Mouse (Mus musculus): ENCODE data around the gene Ak1. TPM values are rescaled to one million over a fixed set of nuclear protein-coding genes. Genes with fewer than 3 reads are reported as not detected.

Ak1 gene
- polyA plus RNA-seq, 1 experiment from 2014 or later = 22.8 TPM

DNA sequence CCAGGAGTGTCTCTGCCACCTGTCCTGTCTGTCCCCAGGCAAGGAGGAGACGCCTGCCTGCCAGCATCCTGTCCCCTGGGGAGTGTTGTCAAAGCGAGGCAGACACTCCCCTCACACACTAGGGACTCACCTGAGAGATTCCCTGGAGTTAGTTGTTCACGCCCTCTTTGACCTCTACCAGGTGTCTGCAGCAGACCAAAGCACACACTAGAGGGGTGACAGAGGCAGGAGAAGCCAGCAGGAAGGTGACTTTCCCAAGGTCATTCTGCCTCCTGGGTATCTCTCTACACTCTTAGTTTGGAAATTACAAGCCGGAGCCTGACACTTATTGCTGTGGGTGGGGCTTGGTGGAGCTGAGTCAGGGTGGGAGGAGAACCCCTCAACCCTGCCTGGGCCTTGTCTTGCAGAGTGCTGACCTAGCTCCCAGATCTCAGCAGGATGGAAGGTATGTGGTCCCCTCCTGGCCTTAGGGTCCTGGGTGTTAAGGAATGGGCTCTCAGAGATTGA, 6.5 kb downstream of the Ak1 start:
- Histone ChIP-seq H3K4me1 (replicated peaks; ENCODE audit: control insufficient read depth, insufficient read depth, low read length) (peaks cover 37% of the 10 kb centered on the region), H3K4me2 (ENCODE audit: low read length) (no peak overlapping the region), H3K27ac (ENCODE audit: low read depth) (no peak overlapping the region), H3K9ac (ENCODE audit: low read length) (no peak overlapping the region), H3K36me3 (ENCODE audit: control insufficient read depth, insufficient read depth, low read length) (no peaks in the 10 kb centered on the region), H3K27me3 (replicated peaks; ENCODE audit: control insufficient read depth, insufficient read depth, low read length) (no peaks in the 10 kb centered on the region), H3K4me3 (ENCODE audit: low read depth, low read length) (no peak overlapping the region), H3K9me3 (ENCODE audit: control insufficient read depth, low read length) (no peaks in the 10 kb centered on the region)
- 72% methylated on average over 4 of the region's 4 CpGs for WGBS
- DNase-seq (ENCODE audit: low spot score) = no peak
- no peak for ATAC-seq (replicated peaks; ENCODE audit: low FRiP score, low TSS enrichment, low read depth)

- Histone ChIP-seq H3K4me1 (replicated peaks; ENCODE audit: control insufficient read depth, insufficient read depth, low read length) (peaks cover 37% of the 10 kb centered on the region), H3K27ac (ENCODE audit: low read depth) (no peak overlapping the region), H3K36me3 (ENCODE audit: control insufficient read depth, insufficient read depth, low read length) (no peaks in the 10 kb centered on the region), H3K4me2 (ENCODE audit: low read length) (no peak overlapping the region), H3K9ac (ENCODE audit: low read length) (no peak overlapping the region), H3K4me3 (ENCODE audit: low read depth, low read length) (no peak overlapping the region), H3K27me3 (replicated peaks; ENCODE audit: control insufficient read depth, insufficient read depth, low read length) (no peaks in the 10 kb centered on the region), H3K9me3 (ENCODE audit: control insufficient read depth, low read length) (no peaks in the 10 kb centered on the region)
- no peak for DNase-seq (ENCODE audit: low spot score)
- 44% methylated on average over 5 of the region's 5 CpGs for WGBS
- ATAC-seq (replicated peaks; ENCODE audit: low FRiP score, low TSS enrichment, low read depth) = no peak
Measured at GRCm38 (mm10) chr2:32628729-32629128, 7.2 kb downstream of the Ak1 start.

DNA sequence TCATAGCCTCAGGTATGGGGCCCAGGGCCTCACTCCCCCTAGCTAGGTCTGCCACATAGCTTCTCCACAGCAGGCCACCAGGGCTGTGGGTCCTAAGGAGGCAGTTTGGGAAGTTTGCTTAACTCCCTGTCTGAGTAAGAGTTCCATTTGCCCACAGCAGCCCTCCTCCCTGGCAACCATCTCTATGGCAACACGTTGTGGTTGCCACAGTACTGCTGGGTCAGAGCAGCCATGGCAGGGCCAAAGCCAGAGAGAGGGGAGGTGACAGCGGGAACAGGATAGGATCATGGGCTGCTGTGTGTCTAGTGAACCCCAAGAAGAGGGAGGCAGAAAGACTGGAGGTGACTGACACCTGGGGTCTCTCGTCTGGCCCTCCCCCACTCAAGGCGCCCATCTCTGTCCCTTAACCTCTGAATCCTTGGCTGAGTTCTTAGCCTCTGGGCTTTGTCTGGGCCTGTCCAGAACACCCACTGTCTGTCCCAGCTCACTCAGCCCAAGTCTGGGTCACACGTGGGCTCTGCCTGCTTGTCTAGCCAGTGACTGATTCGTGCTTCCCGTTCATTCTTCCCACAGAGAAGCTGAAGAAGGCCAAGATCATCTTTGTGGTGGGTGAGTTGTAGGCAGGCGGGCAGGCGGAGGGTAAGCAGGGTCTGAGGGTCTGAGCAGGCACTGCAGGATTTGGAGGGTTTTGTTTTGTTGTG, 7.9 kb downstream of the Ak1 start:
- DNase-seq (ENCODE audit: low spot score) (no peak), ATAC-seq (replicated peaks; ENCODE audit: low FRiP score, low TSS enrichment, low read depth) (no peak)
- H3K4me2 ChIP-seq (ENCODE audit: low read length) = no peak overlapping the region
- no peak overlapping the region; the same call in 1 of the 2 replicates for H3K27ac ChIP-seq (ENCODE audit: low read depth)
- H3K9me3 ChIP-seq (ENCODE audit: control insufficient read depth, low read length) = no peaks in the 10 kb centered on the region
- H3K36me3 ChIP-seq (ENCODE audit: control insufficient read depth, insufficient read depth, low read length) = no peaks in the 10 kb centered on the region
- WGBS = 38% methylated on average over 9 of the region's 9 CpGs
- H3K4me1 ChIP-seq (replicated peaks; ENCODE audit: control insufficient read depth, insufficient read depth, low read length) = peaks cover 37% of the 10 kb centered on the region
- H3K4me3 ChIP-seq (ENCODE audit: low read depth, low read length) = no peak overlapping the region
- H3K27me3 ChIP-seq (replicated peaks; ENCODE audit: control insufficient read depth, insufficient read depth, low read length) = no peaks in the 10 kb centered on the region
- no peak overlapping the region for H3K9ac ChIP-seq (ENCODE audit: low read length)

- Histone ChIP-seq H3K36me3 (ENCODE audit: control insufficient read depth, insufficient read depth, low read length) (no peaks in the 10 kb centered on the region), H3K27me3 (replicated peaks; ENCODE audit: control insufficient read depth, insufficient read depth, low read length) (no peaks in the 10 kb centered on the region), H3K9ac (ENCODE audit: low read length) (no peak overlapping the region), H3K4me1 (replicated peaks; ENCODE audit: control insufficient read depth, insufficient read depth, low read length) (peaks cover 32% of the 10 kb centered on the region), H3K9me3 (ENCODE audit: control insufficient read depth, low read length) (no peaks in the 10 kb centered on the region), H3K27ac (ENCODE audit: low read depth) (no peak overlapping the region), H3K4me2 (ENCODE audit: low read length) (no peak overlapping the region), H3K4me3 (ENCODE audit: low read depth, low read length) (no peak overlapping the region)
- no peak for DNase-seq (ENCODE audit: low spot score)
- ATAC-seq (replicated peaks; ENCODE audit: low FRiP score, low TSS enrichment, low read depth) = no peak
- 80% methylated on average over 7 of the region's 9 CpGs for WGBS
Measured at GRCm38 (mm10) chr2:32630036-32630435, 8.5 kb downstream of the Ak1 start.

GRCm38 (mm10) chr2:32631046-32631445, 9.5 kb downstream of the Ak1 start:
- ATAC-seq (replicated peaks; ENCODE audit: low FRiP score, low TSS enrichment, low read depth) (no peak), DNase-seq (ENCODE audit: low spot score) (no peak)
- no peaks in the 10 kb centered on the region for H3K27me3 ChIP-seq (replicated peaks; ENCODE audit: control insufficient read depth, insufficient read depth, low read length)
- H3K4me1 ChIP-seq (replicated peaks; ENCODE audit: control insufficient read depth, insufficient read depth, low read length) = peaks cover 22% of the 10 kb centered on the region
- no peak overlapping the region for H3K27ac ChIP-seq (ENCODE audit: low read depth)
- no peak overlapping the region for H3K4me3 ChIP-seq (ENCODE audit: low read depth, low read length)
- no peak overlapping the region for H3K9ac ChIP-seq (ENCODE audit: low read length)
- no peak overlapping the region for H3K4me2 ChIP-seq (ENCODE audit: low read length)
- 85% methylated on average over 10 of the region's 10 CpGs for WGBS
- no peaks in the 10 kb centered on the region for H3K36me3 ChIP-seq (ENCODE audit: control insufficient read depth, insufficient read depth, low read length)
- H3K9me3 ChIP-seq (ENCODE audit: control insufficient read depth, low read length) = no peaks in the 10 kb centered on the region

GRCm38 (mm10) chr2:32631737-32632394, 10.3 kb downstream of the Ak1 start:
- Histone ChIP-seq H3K27me3 (replicated peaks; ENCODE audit: control insufficient read depth, insufficient read depth, low read length) (no peaks in the 10 kb centered on the region), H3K9ac (ENCODE audit: low read length) (no peak overlapping the region), H3K4me1 (replicated peaks; ENCODE audit: control insufficient read depth, insufficient read depth, low read length) (peaks cover 16% of the 10 kb centered on the region), H3K4me3 (ENCODE audit: low read depth, low read length) (no peak overlapping the region), H3K36me3 (ENCODE audit: control insufficient read depth, insufficient read depth, low read length) (no peaks in the 10 kb centered on the region), H3K9me3 (ENCODE audit: control insufficient read depth, low read length) (no peaks in the 10 kb centered on the region), H3K27ac (ENCODE audit: low read depth) (0 out of 2 replicates have a peak overlapping the region, but pooled peaks have one; percentile 2), H3K4me2 (ENCODE audit: low read length) (no peak overlapping the region)
- 48% methylated on average over 7 of the region's 7 CpGs for WGBS
- ATAC-seq (replicated peaks; ENCODE audit: low FRiP score, low TSS enrichment, low read depth) (peak; percentile 49), DNase-seq (ENCODE audit: low spot score) (peak; percentile 90)

- Histone ChIP-seq H3K4me1 (replicated peaks; ENCODE audit: control insufficient read depth, insufficient read depth, low read length) (peaks cover 18% of the 10 kb centered on the region), H3K27ac (ENCODE audit: low read depth) (no peak overlapping the region), H3K9me3 (ENCODE audit: control insufficient read depth, low read length) (no peaks in the 10 kb centered on the region), H3K27me3 (replicated peaks; ENCODE audit: control insufficient read depth, insufficient read depth, low read length) (no peaks in the 10 kb centered on the region), H3K36me3 (ENCODE audit: control insufficient read depth, insufficient read depth, low read length) (no peaks in the 10 kb centered on the region), H3K9ac (ENCODE audit: low read length) (no peak overlapping the region), H3K4me3 (ENCODE audit: low read depth, low read length) (no peak overlapping the region), H3K4me2 (ENCODE audit: low read length) (no peak overlapping the region)
- ATAC-seq (replicated peaks; ENCODE audit: low FRiP score, low TSS enrichment, low read depth) = no peak
- WGBS = 62% methylated on average over 5 of the region's 5 CpGs
- no peak for DNase-seq (ENCODE audit: low spot score)
Measured at GRCm38 (mm10) chr2:32633660-32634059, 12.1 kb downstream of the Ak1 start.

DNA sequence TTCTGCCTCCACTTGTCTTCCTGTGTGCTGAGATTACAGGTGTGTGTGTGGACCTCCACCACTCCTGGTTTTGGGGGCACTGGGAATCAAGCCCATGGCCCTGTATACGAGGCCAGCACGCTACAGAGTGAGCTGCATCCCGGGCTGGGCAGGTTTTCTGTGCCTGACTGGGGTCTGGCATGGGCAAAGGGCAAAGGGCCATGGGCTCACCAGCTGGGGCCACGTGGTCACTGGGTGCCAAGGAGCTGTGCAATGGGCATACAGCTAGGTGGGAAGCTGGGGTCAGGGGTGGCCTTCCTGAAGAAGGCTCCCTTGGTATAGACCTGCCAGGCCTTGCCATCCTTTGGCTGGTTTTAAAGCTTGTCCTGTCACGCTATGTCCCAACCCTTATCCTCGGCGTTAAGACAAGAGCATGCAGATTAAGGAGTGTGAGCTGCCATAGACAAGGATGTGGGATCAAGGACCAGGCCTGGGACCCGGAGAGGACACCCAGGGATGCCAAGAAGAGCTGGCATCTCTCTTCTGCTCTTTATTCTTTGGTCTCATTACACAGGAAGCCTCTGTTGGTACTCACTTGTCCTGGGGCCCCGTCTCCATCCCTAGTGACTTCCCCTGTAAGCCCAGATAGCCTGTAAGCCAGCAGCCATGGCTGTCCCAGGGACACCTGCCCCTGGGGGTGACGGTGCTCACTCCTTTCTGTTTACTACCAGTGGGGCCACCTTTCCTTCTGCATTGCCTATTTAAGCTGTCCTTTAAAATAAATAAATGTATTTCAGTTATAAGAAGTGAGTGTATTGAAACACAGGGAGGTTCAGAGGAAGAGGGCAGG, 12.9 kb downstream of the Ak1 start:
- Histone ChIP-seq H3K4me1 (replicated peaks; ENCODE audit: control insufficient read depth, insufficient read depth, low read length) (peaks cover 9% of the 10 kb centered on the region), H3K27me3 (replicated peaks; ENCODE audit: control insufficient read depth, insufficient read depth, low read length) (no peaks in the 10 kb centered on the region), H3K27ac (ENCODE audit: low read depth) (no peak overlapping the region), H3K4me2 (ENCODE audit: low read length) (no peak overlapping the region), H3K36me3 (ENCODE audit: control insufficient read depth, insufficient read depth, low read length) (no peaks in the 10 kb centered on the region), H3K4me3 (ENCODE audit: low read depth, low read length) (no peak overlapping the region), H3K9me3 (ENCODE audit: control insufficient read depth, low read length) (no peaks in the 10 kb centered on the region), H3K9ac (ENCODE audit: low read length) (no peak overlapping the region)
- 82% methylated on average over 10 of the region's 10 CpGs for WGBS
- ATAC-seq (replicated peaks; ENCODE audit: low FRiP score, low TSS enrichment, low read depth) (no peak), DNase-seq (ENCODE audit: low spot score) (no peak)
